Mouse (Mus musculus) heart, postnatal 14 days (tissue): ENCODE results near the gene Stox2. TPM values are rescaled to one million over a fixed set of nuclear protein-coding genes. Genes with fewer than 3 reads are reported as not detected.

Experiments
- DNase-seq, 2 experiments: peaks; one replicate each; pipeline ENCODE4 v3.0.0; 2021 to 2022
- intact Hi-C: fragments of 180-260 bp; cut with DNase I; formaldehyde crosslinking; loops from one replicate; pipeline ENCODE4 v1.15.1; 2025
- total RNA-seq, 2 experiments: library from RNA; stranded (reverse); gene quantifications; 2 replicates each; pipeline ENCODE4 v1.2.3; 2021

Stox2 gene
- total RNA-seq, 2 experiments from 2014 or later = 16.9 to 19.2 TPM

GRCm38 (mm10) chr8:47208246-47208645 lies 237.9 kb downstream of the Stox2 start:
- no peak for DNase-seq
- intact Hi-C loops = loop anchor here (5.0 kb wide), 2 partner anchors 79 to 164 kb away; no protein-coding TSS in a partner anchor

GRCm38 (mm10) chr8:47206640-47207237 lies 239.4 kb downstream of the Stox2 start:
- intact Hi-C loops = loop anchor here (5.0 kb wide), 2 partner anchors 81 to 166 kb away; no protein-coding TSS in a partner anchor
- no peak for DNase-seq

- intact Hi-C loops = loop anchor here (5.0 kb wide), 2 partner anchors 82 to 167 kb away; no protein-coding TSS in a partner anchor
- no peak for DNase-seq
Observed at GRCm38 (mm10) chr8:47205472-47205871, 240.7 kb downstream of the Stox2 start.

- intact Hi-C loops = no loop called here
- DNase-seq = no peak
Observed at GRCm38 (mm10) chr8:47196391-47196790, 249.8 kb downstream of the Stox2 start.

GRCm38 (mm10) chr8:47193321-47193996 lies 252.7 kb downstream of the Stox2 start:
- intact Hi-C loops = no loop called here
- no peak for DNase-seq

GRCm38 (mm10) chr8:47191444-47192365 lies 254.5 kb downstream of the Stox2 start:
- intact Hi-C loops = no loop called here
- DNase-seq = peak in 1 of 2 experiments; percentile 32

- intact Hi-C loops = no loop called here
- DNase-seq = no peak
Observed at GRCm38 (mm10) chr8:47185396-47185795, 260.8 kb downstream of the Stox2 start.

- DNase-seq = no peak
- intact Hi-C loops = loop anchor here (5.0 kb wide), 1 partner anchor 184 kb away; no protein-coding TSS in a partner anchor
Observed at GRCm38 (mm10) chr8:47182771-47183558, 263.2 kb downstream of the Stox2 start.

- no peak for DNase-seq
- intact Hi-C loops = loop anchor here (5.0 kb wide), 1 partner anchor 185 kb away; no protein-coding TSS in a partner anchor
Observed at GRCm38 (mm10) chr8:47182292-47182691, 263.9 kb downstream of the Stox2 start.

GRCm38 (mm10) chr8:47181032-47181698 lies 265.0 kb downstream of the Stox2 start:
- intact Hi-C loops = loop anchor here (5.0 kb wide), 1 partner anchor 186 kb away; no protein-coding TSS in a partner anchor
- DNase-seq = no peak

GRCm38 (mm10) chr8:47180181-47180580 lies 266.0 kb downstream of the Stox2 start:
- intact Hi-C loops = loop anchor here (5.0 kb wide), 1 partner anchor 187 kb away; no protein-coding TSS in a partner anchor
- DNase-seq = no peak

GRCm38 (mm10) chr8:47178785-47179184 lies 267.4 kb downstream of the Stox2 start:
- intact Hi-C loops = no loop called here
- DNase-seq = no peak

GRCm38 (mm10) chr8:47173823-47174222 lies 272.3 kb downstream of the Stox2 start:
- no peak for DNase-seq
- intact Hi-C loops = no loop called here

GRCm38 (mm10) chr8:47172848-47173247 lies 273.3 kb downstream of the Stox2 start:
- DNase-seq = no peak
- intact Hi-C loops = no loop called here

GRCm38 (mm10) chr8:47160688-47161087 lies 285.5 kb downstream of the Stox2 start:
- no peak for DNase-seq
- intact Hi-C loops = no loop called here

- intact Hi-C loops = no loop called here
- no peak for DNase-seq
Observed at GRCm38 (mm10) chr8:47154521-47154920, 291.6 kb downstream of the Stox2 start.

GRCm38 (mm10) chr8:47145258-47145657 lies 300.9 kb downstream of the Stox2 start:
- intact Hi-C loops = no loop called here
- no peak for DNase-seq

- DNase-seq = no peak
- intact Hi-C loops = no loop called here
Observed at GRCm38 (mm10) chr8:47136047-47136446, 310.1 kb downstream of the Stox2 start.

GRCm38 (mm10) chr8:47135586-47135985 lies 310.6 kb downstream of the Stox2 start:
- peak; percentile 3 to 5 for DNase-seq
- intact Hi-C loops = no loop called here
